Mouse (Mus musculus) cerebral cortex, adult 2 months (tissue): ENCODE measurements around the gene Asb9.

Experiments
- WGBS: fragments of 180-500 bp; shearing (Covaris S2); methylation state at CpG from one replicate; pipeline ENCODE4 v1.1.7; 2018; 5-methylcytosine and 5-hydroxymethylcytosine counted together

The Asb9 gene

DNA sequence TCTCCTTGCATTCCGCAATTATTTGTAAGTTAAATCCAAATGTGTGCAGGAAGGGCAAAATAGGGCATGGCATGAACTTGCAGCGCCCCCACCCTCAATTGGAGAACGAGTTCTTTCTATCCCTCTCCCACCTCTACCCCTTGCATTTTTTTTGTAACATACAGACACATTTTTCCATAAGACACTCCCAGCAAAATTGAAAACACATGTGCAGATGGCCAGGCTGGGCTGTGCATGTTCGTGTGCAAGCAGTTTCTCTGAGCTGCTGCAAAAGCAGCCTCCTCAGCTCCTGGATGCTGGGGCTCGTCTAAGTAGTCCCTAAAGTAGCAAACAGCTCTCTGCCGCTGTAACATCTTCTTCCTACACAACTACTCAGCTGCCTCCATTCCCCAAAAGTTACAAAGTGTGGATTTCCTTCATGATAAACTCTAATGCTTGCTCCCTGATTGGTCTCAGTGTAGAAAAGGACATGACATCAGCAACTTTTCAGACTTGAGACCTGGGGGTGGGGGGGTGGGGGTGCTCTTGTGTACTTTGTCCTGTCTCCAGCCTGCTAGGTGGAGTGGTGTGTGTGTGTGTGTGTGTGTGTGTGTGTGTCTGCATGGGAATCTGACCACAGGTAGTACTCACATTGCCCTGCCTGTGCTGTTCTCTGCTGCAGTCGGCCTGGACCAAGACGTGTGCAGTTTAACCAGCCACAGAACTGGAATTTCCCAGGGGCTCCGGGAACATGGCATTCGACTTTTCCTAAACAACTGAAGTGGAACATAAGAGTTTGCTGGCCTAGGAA lies at the start of gene Asb9:
Asb9 (plus strand) TSS at position 619 of the 790 bp plus-strand sequence.
- WGBS, result 63% methylated on average over 10 of the region's 10 CpGs

- 75% methylated on average over 6 of the region's 6 CpGs for WGBS
Measured at GRCm38 (mm10) chrX:164459205-164459878, 46.8 kb upstream of the Asb9 start.

DNA sequence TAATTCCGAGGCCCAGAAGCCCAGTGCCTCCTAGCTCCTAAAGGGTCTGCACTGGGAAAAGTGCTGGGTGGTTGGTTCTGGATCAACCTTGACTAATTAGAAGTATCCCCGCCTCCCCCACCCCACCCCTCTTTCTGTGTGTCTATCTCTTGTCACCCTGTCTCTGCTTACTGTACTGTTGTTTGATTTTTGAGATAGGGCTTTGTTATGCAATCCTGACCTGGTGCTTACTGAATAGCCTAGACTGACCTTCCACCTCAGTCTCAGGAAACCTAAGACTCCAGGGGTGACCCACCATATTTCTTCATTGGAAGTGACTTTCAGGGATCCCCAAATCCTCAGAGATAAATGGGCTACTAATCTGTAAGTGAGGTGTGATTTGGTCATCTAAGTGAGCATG lies 3.9 kb upstream of the Asb9 start:
- WGBS, result 65% methylated on average over 2 of the region's 2 CpGs

GRCm38 (mm10) chrX:164507068-164507467 lies 941 bp downstream of the Asb9 start:
- WGBS, result 81% methylated on average over 4 of the region's 4 CpGs

- WGBS, result 41% methylated on average over 3 of the region's 3 CpGs
Measured at GRCm38 (mm10) chrX:164508728-164509127, 2.6 kb downstream of the Asb9 start.

GRCm38 (mm10) chrX:164526566-164526965 lies 20.4 kb downstream of the Asb9 start:
- 35% methylated on average over 1 of the region's 1 CpGs for WGBS

- WGBS, result 18% methylated on average over 11 of the region's 11 CpGs
Measured at GRCm38 (mm10) chrX:164541436-164542317, 35.5 kb downstream of the Asb9 start.

GRCm38 (mm10) chrX:164570195-164570594 lies 64.1 kb downstream of the Asb9 start:
- WGBS, result 0% methylated on average over 1 of the region's 1 CpGs

GRCm38 (mm10) chrX:164576967-164577366 lies 70.8 kb downstream of the Asb9 start:
- 81% methylated on average over 2 of the region's 3 CpGs for WGBS
